Mouse (Mus musculus): ENCODE data around the gene Aurka. TPM values are rescaled to one million over a fixed set of nuclear protein-coding genes. Genes with fewer than 3 reads are reported as not detected.

The Aurka gene
- total RNA-seq, 1 experiment: 104 TPM

DNA sequence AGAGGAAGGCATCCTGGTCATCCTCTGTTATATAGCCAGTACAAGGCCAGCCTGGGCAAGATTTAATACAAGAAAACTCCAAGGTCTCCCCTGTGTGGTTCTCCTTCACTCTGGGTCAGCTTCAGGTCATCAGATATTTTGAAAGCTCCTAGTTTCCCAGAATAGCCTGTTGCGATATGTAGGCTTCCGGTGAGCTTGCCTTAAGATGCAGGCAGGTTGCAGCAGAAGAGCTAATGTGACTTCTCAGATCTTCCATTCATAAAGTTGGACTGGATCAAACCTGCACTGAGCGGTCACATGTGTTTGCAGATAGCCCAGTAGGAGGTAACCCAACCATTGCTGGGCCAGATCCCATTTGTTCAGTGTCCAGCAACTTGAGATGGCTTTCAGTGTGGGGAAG is 14.4 kb upstream of the Aurka start:
- H3K9me3 ChIP-seq (ENCODE audit: control insufficient read depth, insufficient read depth, low read depth, low read length): no peaks in the 10 kb centered on the region
- H3K27ac ChIP-seq (ENCODE audit: insufficient read depth, low read depth, low read length, poor library complexity, severe bottlenecking): no peak overlapping the region
- in situ Hi-C loops (cut with MboI; ENCODE audit: low sequenced_read_pairs in 2 of 2, unreplicated experiment in 2 of 2): no loop called here
- H3K36me3 ChIP-seq (ENCODE audit: control insufficient read depth, insufficient read depth, low read length, poor library complexity, severe bottlenecking): peaks cover 24% of the 10 kb centered on the region
- H3K4me1 ChIP-seq (ENCODE audit: control insufficient read depth in 2 of 2, insufficient read depth in 2 of 2, low read length in 2 of 2, poor library complexity in 1 of 2): peaks cover 0 to 12% of the 10 kb centered on the region in 2 experiments; a peak in 1 of 4 replicates
- H3K4me3 ChIP-seq (ENCODE audit: insufficient read depth in 1 of 2, low read depth in 1 of 2, low read length in 2 of 2, poor library complexity in 1 of 2, severe bottlenecking in 1 of 2): no peak overlapping the region
- no peak overlapping the region for H3K9ac ChIP-seq (ENCODE audit: insufficient read depth, low read depth, low read length, poor library complexity, severe bottlenecking)
- TF ChIP-seq MAFK (IDR thresholded peaks at IDR 0.05; ENCODE audit: insufficient read depth, low read depth, low read length): no peak
- no peak for TF ChIP-seq CHD2 (IDR thresholded peaks at IDR 0.05; ENCODE audit: low read depth, low read length)
- no peak for TF ChIP-seq ZNF384 (IDR thresholded peaks at IDR 0.05; ENCODE audit: low read depth, low read length)
- TF ChIP-seq ZC3H11A (IDR thresholded peaks at IDR 0.05; ENCODE audit: borderline replicate concordance, low read depth, low read length): no peak
- TF ChIP-seq HCFC1 (IDR thresholded peaks at IDR 0.05; ENCODE audit: borderline replicate concordance, insufficient read depth, low read length): no peak
- DNase-seq (ENCODE audit: low read depth, low spot score): no peak

DNA sequence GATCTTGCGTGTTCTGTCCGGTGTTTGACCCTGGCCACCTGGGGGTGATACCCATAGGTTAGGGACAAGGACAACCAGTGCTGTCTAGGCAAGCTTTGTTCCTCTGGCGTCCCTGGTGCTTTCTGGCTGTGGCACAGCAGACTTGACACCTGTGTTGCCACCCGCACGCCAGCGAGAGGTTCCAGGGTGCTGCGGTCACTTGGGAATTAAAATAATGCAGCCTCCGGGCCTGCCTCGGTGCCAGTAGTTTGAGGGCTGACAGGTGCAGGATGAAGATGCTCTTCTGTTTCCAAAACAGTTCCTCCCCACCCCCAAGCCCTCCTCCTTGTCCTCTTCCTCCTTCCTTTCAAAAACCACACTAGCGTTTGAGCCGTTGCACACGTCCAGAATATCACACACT is 11.6 kb upstream of the Aurka start:
- Histone ChIP-seq H3K9me3 (ENCODE audit: control insufficient read depth, insufficient read depth, low read depth, low read length) (no peaks in the 10 kb centered on the region), H3K4me3 (ENCODE audit: insufficient read depth in 1 of 2, low read depth in 1 of 2, low read length in 2 of 2, poor library complexity in 1 of 2, severe bottlenecking in 1 of 2) (no peak overlapping the region), H3K9ac (ENCODE audit: insufficient read depth, low read depth, low read length, poor library complexity, severe bottlenecking) (no peak overlapping the region), H3K27ac (ENCODE audit: insufficient read depth, low read depth, low read length, poor library complexity, severe bottlenecking) (no peak overlapping the region), H3K36me3 (ENCODE audit: control insufficient read depth, insufficient read depth, low read length, poor library complexity, severe bottlenecking) (peaks cover 44% of the 10 kb centered on the region), H3K4me1 (ENCODE audit: control insufficient read depth in 2 of 2, insufficient read depth in 2 of 2, low read length in 2 of 2, poor library complexity in 1 of 2) (peaks cover 0 to 26% of the 10 kb centered on the region in 2 experiments; a peak in 1 of 4 replicates)
- in situ Hi-C loops (cut with MboI; ENCODE audit: low sequenced_read_pairs in 2 of 2, unreplicated experiment in 2 of 2): no loop called here
- DNase-seq (ENCODE audit: low read depth, low spot score): no peak
- TF ChIP-seq ZC3H11A (IDR thresholded peaks at IDR 0.05; ENCODE audit: borderline replicate concordance, low read depth, low read length) (no peak), CHD2 (IDR thresholded peaks at IDR 0.05; ENCODE audit: low read depth, low read length) (no peak), HCFC1 (IDR thresholded peaks at IDR 0.05; ENCODE audit: borderline replicate concordance, insufficient read depth, low read length) (no peak), MAFK (IDR thresholded peaks at IDR 0.05; ENCODE audit: insufficient read depth, low read depth, low read length) (no peak), ZNF384 (IDR thresholded peaks at IDR 0.05; ENCODE audit: low read depth, low read length) (no peak)

DNA sequence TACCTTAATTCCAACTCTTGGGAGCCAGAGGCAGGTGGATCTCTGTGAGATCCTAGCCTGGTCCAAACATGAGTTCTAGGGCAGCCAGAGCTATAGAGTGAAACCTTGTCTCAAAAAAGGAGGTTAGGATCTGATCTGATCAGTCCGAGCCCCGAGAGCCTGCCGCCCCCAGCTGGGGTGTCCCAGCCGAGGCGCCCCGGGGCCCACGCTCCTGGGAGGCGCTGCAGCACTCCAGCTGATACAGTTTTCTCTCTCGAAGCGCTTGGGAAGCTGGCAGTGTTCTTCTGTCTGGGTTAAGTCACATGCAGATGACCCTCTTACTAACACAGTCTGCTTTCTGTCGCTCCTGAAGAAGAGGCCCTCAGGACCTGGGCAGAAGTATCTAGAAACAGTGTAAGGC is 11.0 kb upstream of the Aurka start:
- no peak for DNase-seq (ENCODE audit: low read depth, low spot score)
- in situ Hi-C loops (cut with MboI; ENCODE audit: low sequenced_read_pairs in 2 of 2, unreplicated experiment in 2 of 2): no loop called here
- Histone ChIP-seq H3K4me1 (ENCODE audit: control insufficient read depth in 2 of 2, insufficient read depth in 2 of 2, low read length in 2 of 2, poor library complexity in 1 of 2) (peaks cover 0 to 28% of the 10 kb centered on the region in 2 experiments; a peak in 1 of 4 replicates), H3K27ac (ENCODE audit: insufficient read depth, low read depth, low read length, poor library complexity, severe bottlenecking) (no peak overlapping the region), H3K4me3 (ENCODE audit: insufficient read depth in 1 of 2, low read depth in 1 of 2, low read length in 2 of 2, poor library complexity in 1 of 2, severe bottlenecking in 1 of 2) (no peak overlapping the region), H3K9ac (ENCODE audit: insufficient read depth, low read depth, low read length, poor library complexity, severe bottlenecking) (no peak overlapping the region), H3K36me3 (ENCODE audit: control insufficient read depth, insufficient read depth, low read length, poor library complexity, severe bottlenecking) (peaks cover 48% of the 10 kb centered on the region), H3K9me3 (ENCODE audit: control insufficient read depth, insufficient read depth, low read depth, low read length) (no peaks in the 10 kb centered on the region)
- TF ChIP-seq MAFK (IDR thresholded peaks at IDR 0.05; ENCODE audit: insufficient read depth, low read depth, low read length): no peak
- no peak for TF ChIP-seq CHD2 (IDR thresholded peaks at IDR 0.05; ENCODE audit: low read depth, low read length)
- no peak for TF ChIP-seq HCFC1 (IDR thresholded peaks at IDR 0.05; ENCODE audit: borderline replicate concordance, insufficient read depth, low read length)
- no peak for TF ChIP-seq ZC3H11A (IDR thresholded peaks at IDR 0.05; ENCODE audit: borderline replicate concordance, low read depth, low read length)
- no peak for TF ChIP-seq ZNF384 (IDR thresholded peaks at IDR 0.05; ENCODE audit: low read depth, low read length)

DNA sequence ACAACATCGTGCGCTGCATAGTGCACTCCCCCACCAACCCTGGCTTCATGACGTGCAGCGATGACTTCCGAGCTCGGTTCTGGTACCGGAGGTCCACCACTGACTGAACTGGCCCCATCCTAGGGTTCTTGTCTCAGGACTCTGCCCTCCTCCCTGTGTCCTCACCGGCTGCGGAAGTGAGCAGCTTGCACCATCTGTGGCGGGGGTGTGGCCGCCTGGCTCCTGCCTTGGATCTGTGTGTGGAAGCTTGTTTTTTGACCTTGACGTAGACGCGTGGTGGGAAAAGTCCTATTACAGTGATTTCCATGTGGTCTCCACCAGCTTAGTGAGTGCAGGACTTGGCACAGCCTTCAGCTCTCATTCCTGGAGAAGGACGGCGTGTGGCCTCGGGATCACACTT is 10.2 kb upstream of the Aurka start:
- Histone ChIP-seq H3K27ac (ENCODE audit: insufficient read depth, low read depth, low read length, poor library complexity, severe bottlenecking) (no peak overlapping the region), H3K9ac (ENCODE audit: insufficient read depth, low read depth, low read length, poor library complexity, severe bottlenecking) (no peak overlapping the region), H3K36me3 (ENCODE audit: control insufficient read depth, insufficient read depth, low read length, poor library complexity, severe bottlenecking) (peaks cover 55% of the 10 kb centered on the region), H3K9me3 (ENCODE audit: control insufficient read depth, insufficient read depth, low read depth, low read length) (no peaks in the 10 kb centered on the region), H3K4me3 (ENCODE audit: insufficient read depth in 1 of 2, low read depth in 1 of 2, low read length in 2 of 2, poor library complexity in 1 of 2, severe bottlenecking in 1 of 2) (no peak overlapping the region), H3K4me1 (ENCODE audit: control insufficient read depth in 2 of 2, insufficient read depth in 2 of 2, low read length in 2 of 2, poor library complexity in 1 of 2) (peaks cover 0 to 33% of the 10 kb centered on the region in 2 experiments; a peak in 1 of 4 replicates)
- DNase-seq (ENCODE audit: low read depth, low spot score): no peak
- TF ChIP-seq HCFC1 (IDR thresholded peaks at IDR 0.05; ENCODE audit: borderline replicate concordance, insufficient read depth, low read length): no peak
- no peak for TF ChIP-seq MAFK (IDR thresholded peaks at IDR 0.05; ENCODE audit: insufficient read depth, low read depth, low read length)
- TF ChIP-seq ZC3H11A (IDR thresholded peaks at IDR 0.05; ENCODE audit: borderline replicate concordance, low read depth, low read length): no peak
- TF ChIP-seq CHD2 (IDR thresholded peaks at IDR 0.05; ENCODE audit: low read depth, low read length): no peak
- no peak for TF ChIP-seq ZNF384 (IDR thresholded peaks at IDR 0.05; ENCODE audit: low read depth, low read length)
- in situ Hi-C loops (cut with MboI; ENCODE audit: low sequenced_read_pairs in 2 of 2, unreplicated experiment in 2 of 2): no loop called here

DNA sequence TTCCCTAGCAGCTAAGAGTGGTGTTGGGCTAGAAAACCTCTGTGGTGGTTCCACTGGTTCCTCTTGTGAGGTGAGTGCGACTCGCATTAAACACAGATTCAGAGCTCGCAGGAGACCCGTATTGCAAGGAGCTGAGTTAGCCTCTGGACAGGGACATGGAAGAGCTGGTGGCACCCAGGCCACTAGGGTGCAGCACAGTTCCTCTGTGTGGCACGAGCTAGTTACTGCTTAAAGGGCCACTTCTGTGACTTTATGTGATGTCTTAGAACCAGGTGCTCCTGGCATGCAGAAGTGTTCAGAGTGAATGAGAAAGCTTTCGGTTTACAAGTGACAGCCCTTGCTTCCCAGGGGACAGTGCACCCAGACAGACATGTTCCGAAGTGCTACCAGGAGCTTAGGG is 8.0 kb upstream of the Aurka start:
- Histone ChIP-seq H3K4me1 (ENCODE audit: control insufficient read depth in 2 of 2, insufficient read depth in 2 of 2, low read length in 2 of 2, poor library complexity in 1 of 2) (peaks cover 0 to 36% of the 10 kb centered on the region in 2 experiments; a peak in 1 of 4 replicates), H3K36me3 (ENCODE audit: control insufficient read depth, insufficient read depth, low read length, poor library complexity, severe bottlenecking) (peaks cover 67% of the 10 kb centered on the region), H3K9ac (ENCODE audit: insufficient read depth, low read depth, low read length, poor library complexity, severe bottlenecking) (no peak overlapping the region), H3K27ac (ENCODE audit: insufficient read depth, low read depth, low read length, poor library complexity, severe bottlenecking) (no peak overlapping the region), H3K4me3 (ENCODE audit: insufficient read depth in 1 of 2, low read depth in 1 of 2, low read length in 2 of 2, poor library complexity in 1 of 2, severe bottlenecking in 1 of 2) (no peak overlapping the region), H3K9me3 (ENCODE audit: control insufficient read depth, insufficient read depth, low read depth, low read length) (no peaks in the 10 kb centered on the region)
- no peak for TF ChIP-seq CHD2 (IDR thresholded peaks at IDR 0.05; ENCODE audit: low read depth, low read length)
- TF ChIP-seq HCFC1 (IDR thresholded peaks at IDR 0.05; ENCODE audit: borderline replicate concordance, insufficient read depth, low read length): no peak
- TF ChIP-seq MAFK (IDR thresholded peaks at IDR 0.05; ENCODE audit: insufficient read depth, low read depth, low read length): no peak
- no peak for TF ChIP-seq ZNF384 (IDR thresholded peaks at IDR 0.05; ENCODE audit: low read depth, low read length)
- no peak for TF ChIP-seq ZC3H11A (IDR thresholded peaks at IDR 0.05; ENCODE audit: borderline replicate concordance, low read depth, low read length)
- no peak for DNase-seq (ENCODE audit: low read depth, low spot score)
- in situ Hi-C loops (cut with MboI; ENCODE audit: low sequenced_read_pairs in 2 of 2, unreplicated experiment in 2 of 2): no loop called here
